Mouse (Mus musculus) neutrophil, adult 5-6 weeks (primary cell): ENCODE data around the gene Hecw2. TPM values are rescaled to one million over a fixed set of nuclear protein-coding genes. Genes with fewer than 3 reads are reported as not detected.
A peak's percentile ranks its signal among the peaks of the same experiment; 100 is the strongest.

Experiments
- ATAC-seq: fragments of 151-379, 151-347 bp; 2 replicates; pipeline ENCODE4 v1.8.0; 2017; ENCODE audit warnings: mild to moderate bottlenecking, moderate TSS enrichment; ENCODE audit not compliant: insufficient number of reproducible peaks, poor library complexity, low FRiP score, severe bottlenecking; ENCODE audit errors: extremely low read depth
- total RNA-seq: library from RNA; stranded (forward); fragments of 200-1000 nt; gene quantifications from 2 replicates; pipeline ENCODE4 v1.2.3, GENCODE M21; 2017

Gene Hecw2
- total RNA-seq, 1 experiment from 2014 or later: 2.2 TPM

DNA sequence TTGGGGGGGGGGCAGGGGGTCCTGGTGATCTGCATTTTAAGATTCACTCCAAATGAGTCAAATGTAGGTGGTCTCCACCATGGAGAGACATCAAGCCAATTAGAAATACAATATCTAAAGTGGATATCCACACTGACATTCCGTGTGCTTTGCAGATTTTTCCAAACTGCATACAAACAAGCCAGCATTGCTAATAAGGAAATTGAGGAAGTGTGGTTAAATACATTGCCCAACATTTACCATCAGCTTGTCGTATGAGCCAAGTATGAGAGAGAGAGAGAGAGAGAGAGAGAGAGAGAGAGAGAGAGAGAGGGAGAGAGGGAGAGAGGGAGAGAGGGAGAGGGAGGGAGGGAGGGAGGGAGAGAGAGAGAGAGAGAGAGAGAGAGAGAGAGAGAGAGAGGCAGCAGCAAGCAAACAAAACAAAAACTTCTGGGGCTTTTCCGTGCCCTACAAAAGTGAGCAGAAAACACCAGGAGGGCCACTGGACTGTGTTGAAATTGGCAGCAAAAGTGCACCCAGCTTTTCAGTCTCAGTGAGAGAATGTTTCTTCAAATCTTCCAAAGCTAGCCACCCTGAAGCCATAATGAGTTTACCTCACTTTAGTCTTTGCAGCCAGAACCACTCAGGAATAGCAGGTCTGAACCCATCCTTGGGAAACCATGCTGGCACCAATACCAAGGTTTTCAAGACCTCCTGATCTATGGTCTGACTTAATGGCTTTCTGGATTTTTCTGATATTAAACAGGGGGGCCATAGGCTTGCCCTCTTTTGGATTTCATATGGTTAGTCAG lies 376.7 kb downstream of the Hecw2 start:
- peak; percentile 61; the same call in 1 of the 2 replicates for ATAC-seq

DNA sequence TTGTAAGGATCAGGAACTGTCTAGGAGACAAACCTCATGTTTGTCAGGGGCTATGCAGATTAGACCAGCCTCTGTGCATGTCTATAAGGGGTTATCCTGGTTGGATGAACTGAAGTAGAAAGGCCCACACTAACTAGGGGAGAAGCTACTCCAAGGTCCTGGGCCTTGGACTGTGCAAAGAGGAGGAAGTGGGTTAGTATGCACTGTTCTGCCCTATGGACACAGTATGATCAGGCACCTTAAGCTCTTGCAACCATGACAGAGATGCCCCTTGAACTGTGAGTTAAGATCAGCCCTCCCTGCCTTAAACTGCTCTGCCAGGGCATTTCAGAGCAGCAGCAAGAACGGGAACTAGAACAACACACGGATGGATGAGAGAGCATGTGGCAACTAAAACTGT lies 378.6 kb downstream of the Hecw2 start:
- ATAC-seq: peak; percentile 56; the same call in 1 of the 2 replicates

DNA sequence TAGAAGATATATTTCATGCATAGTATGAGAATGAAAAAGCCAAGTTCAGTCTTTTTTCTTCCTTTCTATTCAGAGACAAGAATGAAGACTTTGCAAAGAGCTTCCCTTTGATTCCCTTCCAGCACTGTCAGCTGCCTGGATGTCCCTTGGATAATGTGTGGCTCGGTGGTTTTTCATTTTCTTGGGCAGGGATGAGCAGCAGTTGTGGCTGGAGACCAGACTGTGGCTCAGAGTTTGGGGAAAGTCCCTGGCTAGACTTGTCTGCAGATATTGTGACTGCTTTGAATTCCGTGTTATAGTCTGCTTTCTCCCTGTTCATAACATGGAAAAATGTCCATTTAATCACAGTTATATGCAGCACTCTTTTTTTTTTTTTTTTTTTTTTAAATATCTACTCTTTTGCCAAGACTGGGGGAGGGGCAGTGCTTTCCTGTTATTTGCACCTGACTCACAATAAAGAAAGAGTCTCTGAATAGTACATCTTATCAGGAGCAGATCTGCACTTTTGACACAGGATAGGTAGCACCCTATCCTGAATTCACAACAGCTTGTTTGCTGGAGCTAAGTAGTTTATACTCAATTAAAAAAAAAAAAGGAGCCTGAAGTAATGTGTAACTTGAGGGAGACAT lies 380.8 kb downstream of the Hecw2 start:
- ATAC-seq: no peak

DNA sequence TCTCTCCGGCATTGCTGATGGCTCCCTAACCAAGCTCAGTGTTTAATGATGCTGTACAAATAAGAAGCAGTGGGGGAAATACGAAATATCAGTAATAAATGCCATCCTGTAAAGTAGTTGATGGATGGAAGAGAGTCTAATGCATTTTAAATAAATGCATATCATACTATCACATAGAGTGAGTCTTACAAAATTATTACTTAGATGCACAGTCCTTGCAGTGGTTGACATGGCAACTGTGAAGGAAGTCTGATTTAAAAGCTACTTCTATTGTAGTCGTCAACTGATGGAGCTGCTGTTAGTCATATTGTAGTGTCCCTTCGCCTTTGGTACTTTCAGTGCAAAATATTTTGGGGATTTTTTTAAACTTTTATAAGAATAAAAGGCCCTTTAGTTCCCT lies 383.0 kb downstream of the Hecw2 start:
- no peak for ATAC-seq

DNA sequence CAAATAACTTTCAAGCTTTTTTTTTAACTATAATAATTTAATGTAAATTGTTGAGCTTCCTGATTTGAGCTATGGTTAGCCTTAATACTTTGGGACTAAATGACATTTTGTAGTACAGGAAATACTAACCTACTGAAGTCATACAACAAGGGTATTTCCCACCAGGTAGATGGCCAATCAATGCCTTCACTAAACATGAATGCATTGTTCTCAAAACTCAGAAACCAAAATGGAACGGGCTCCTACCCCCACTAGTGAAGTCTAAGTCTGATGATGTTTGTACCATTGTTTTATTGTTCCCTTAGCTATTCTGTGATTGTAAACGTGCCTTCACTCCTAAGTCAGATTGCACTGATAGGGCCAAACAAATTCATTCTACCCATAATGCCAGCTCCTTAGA lies 386.7 kb downstream of the Hecw2 start:
- ATAC-seq: no peak

DNA sequence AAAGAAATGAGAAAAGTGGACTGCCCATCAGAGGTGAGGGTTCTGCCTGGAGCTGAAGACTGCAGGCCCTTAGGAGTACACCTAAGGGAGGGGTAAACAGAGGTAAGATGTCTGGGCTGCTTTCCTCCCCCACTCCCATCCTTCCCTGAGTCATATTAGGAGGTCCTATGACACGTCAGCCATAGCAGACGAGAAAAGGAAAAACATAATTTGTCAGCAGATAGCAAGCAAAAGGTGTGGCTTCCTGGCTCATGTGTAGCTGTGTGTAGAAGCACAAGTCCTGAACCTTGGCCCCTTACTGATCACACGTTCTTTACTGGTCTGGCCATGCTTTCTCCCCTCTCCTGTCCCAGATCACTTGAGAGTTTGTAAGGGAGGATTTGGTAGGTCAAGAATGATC lies 397.2 kb downstream of the Hecw2 start:
- 0 out of 2 replicates have a peak, but pooled peaks have one; percentile 16 for ATAC-seq

DNA sequence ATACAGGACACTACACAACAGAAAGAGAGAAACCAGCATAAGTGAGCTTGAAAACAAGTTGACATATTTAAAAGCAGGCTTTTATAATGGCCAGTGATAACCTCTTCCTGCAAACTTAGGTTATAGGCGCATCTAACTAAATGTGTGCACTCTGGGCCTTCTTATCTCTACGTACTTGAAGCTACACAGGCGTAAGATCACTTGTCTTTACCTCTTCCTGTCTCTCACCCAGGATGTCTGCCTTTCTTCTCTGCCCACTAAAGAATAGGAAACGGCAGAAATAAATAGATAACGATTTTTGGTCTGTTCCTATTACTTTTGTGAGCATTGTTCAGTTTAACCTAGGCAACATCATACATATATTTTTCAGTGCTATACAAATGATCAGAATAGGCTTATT lies 397.9 kb downstream of the Hecw2 start:
- ATAC-seq: no peak

DNA sequence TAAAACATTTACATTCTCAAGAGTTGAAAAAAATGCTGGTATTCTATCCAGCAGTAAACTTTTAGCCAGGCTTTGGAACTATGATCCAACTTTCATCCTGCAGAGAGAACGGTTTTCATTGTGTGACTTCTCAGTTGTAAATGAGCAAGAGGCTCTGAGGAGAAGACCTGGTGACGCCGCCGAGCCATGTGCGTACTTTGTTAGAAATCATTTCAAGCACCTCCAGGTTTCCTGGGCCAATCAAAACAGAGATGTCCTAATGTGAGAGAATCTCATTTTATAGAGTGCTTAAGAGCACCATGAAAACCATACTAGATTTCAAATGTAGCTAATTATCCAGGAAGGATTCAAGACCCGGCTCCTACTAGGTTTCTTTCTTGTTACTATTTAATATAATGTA lies 398.7 kb downstream of the Hecw2 start:
- ATAC-seq: no peak

DNA sequence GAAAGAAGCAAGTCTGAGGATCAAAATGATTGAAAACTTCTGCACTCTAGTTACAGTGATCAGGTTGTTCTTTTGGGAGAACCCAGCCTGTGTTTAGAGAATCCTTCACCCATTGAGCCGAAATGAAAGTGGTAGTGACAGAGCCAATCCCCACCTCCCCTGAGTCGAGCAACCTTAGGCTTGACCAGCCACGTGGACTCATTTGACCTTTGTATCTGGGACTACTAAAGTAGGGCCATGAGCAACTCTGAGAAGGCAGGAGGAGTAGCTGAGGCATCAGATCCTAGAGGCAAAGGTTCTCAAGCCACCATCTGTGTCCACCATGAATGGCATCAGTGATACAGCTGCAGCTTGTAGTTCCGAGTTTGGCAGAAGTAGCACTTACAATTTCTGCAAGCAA lies 399.4 kb downstream of the Hecw2 start:
- no peak for ATAC-seq

DNA sequence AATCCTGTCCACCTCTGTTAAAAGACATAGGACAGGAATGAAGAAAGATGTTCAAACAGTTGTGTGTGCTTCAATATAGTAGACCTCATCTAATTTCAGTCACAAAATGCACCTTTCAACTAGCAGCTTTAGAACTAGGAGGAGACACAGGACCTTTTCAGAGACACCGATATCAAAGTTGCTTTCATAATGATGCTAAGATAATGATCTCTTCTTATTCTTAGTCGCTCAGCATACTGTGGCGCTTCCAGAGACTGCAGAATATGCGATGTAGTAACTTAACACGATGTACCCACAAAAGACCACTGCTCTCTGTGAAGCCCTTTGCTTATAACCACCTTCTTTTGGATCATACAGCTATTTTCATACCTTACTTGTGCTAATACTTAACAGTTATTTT lies 399.9 kb downstream of the Hecw2 start:
- ATAC-seq: no peak

DNA sequence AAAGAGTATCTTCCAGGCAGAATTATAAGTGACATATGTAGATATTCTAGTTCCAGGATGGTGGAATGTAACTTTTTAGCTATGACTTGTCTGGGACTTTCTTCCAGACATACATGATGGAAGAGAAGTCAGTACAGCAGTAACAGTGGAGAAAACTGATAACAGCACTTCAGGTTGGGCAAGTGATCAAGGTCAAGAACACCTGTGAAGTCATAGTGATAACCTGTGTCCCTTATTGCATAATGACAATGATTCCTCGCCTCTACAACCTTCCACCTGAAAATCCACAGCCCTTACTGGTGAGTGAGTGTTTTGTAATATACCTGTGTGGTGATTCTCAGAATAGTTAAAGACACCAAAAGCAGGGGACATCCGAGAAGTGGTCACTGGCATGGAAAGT lies 400.7 kb downstream of the Hecw2 start:
- ATAC-seq: no peak

DNA sequence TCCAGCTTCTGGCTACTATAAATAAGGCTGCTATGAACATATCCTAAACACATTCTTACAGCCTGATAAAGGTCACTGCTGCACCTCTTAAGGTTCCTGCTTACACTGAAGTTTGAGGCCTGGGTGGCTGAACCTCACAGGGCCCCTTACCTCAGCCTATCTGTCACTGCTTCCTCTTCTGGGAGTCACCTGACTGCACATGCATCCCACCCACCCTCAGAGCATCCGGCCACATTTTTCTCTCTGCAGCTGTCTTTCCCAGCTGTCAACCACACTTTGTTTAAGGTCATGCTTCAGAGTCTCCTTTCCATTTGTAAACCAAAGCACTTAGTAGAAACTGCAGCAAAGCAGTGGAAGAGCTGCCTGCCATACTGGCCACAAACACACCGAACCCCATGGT lies 403.6 kb downstream of the Hecw2 start:
- peak; percentile 97 for ATAC-seq

DNA sequence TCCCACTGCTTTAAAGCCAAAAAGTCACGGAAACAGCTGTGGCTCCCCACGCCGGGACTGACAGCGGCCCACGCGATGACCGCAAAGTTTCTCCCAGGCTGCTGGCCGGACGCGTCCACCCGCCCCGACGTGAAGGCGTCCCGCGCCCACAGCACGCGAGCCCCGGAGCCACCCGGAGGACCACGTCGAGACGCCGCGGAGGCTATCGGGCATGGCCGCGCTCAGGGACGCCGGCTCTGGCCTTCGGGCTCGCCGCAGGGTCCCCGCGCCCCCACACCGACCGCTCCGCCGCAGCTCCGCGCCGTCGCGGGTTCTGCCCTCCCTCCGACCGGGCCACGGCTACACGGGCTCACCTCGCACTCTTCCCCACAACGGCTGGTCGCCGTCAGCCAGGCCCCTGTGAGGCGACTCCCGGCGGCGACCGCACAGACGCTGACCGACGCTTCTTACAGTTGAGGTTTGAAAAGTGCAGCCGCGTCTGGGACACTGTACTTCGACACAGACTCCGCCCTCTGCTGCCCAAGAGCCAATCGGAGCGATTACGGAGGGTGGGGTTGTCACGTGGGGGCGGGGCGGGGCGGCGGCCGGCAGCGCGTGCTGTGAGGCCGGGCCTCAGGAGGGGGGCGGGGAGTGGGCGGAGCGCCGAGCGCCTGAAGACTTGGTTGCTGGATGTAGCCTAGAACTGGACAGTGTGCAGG lies 410.1 kb downstream of the Hecw2 start, which contains the start of gene Stk17b:
Stk17b (minus strand) TSS at position 504 of the 698 bp plus-strand sequence.
- ATAC-seq: peak; percentile 89

DNA sequence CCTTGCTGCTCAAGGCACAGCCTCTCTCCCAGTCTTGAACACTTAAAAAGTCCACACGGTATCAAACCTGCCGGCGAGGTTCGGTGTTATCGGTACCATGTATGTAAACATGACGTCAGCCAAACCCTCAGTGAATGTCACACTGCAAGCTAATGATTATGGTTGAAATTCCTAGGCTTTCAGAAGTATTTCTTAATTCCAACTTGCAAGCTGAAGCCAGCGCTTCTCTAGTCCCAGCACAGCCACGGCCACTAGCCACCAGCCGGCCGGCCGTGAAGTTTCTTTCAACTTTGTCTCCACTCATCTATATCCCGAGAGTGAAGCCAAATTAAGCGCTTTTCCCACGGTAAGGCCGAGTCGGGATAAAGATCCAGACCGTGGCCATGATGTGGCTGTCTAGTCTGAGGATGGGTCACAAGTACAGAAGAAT lies 410.7 kb downstream of the Hecw2 start:
- peak; percentile 42; the same call in 1 of the 2 replicates for ATAC-seq

DNA sequence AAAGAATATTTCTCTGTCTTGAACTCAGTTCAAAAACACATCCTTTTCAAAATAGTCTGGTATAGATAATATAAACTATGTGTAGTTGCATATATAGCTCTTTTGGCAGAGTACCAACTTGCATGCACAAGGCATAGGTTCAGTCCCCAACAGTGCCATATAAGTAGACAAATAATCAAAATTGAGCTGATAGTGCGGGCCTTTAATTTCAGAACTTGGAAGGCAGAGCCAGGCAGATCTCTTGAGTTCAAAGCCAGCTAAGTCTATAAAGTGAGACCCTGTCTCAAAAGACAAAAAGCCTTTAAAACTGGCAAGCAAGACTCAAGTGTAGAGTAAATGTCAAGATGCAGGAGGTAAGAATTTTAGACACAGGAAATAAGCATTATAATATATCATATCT lies 412.0 kb downstream of the Hecw2 start:
- ATAC-seq: no peak

DNA sequence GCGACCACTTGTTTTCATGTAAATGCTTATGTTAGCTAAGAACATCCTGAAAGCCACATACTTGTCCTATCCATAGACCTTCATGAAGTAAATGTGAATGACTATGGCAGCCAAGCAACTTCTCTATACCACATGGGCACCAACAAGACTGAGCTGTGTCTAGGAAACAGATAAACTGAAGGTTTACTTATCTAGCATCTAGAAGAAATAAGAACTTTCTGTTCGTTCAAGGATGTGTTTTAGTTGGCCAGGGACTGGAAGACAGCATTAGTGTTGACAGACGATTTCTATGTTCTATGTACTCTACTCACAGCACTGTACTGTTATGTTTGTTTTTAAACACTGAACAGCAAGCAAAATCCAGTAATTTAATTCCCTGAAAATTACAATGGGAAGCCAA lies 412.9 kb downstream of the Hecw2 start:
- no peak for ATAC-seq

DNA sequence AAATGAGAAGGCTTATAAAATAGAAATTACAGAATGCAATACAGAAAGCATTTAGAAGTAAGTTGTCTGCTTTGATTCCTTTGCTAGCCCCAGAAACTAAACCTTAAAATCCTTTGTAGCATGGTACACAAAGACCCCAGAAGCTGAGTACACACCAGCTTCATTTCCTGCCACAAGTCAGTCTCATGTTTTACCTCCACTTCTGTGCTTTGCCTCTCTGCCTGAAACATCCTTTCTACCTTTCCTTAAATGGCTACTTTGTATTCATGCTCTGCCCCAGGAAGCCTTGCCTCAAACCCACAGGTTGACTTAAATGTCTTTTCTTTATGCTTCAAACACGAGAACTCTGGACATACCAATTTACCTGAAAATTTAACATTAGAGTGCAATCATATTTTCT lies 413.7 kb downstream of the Hecw2 start:
- no peak for ATAC-seq

DNA sequence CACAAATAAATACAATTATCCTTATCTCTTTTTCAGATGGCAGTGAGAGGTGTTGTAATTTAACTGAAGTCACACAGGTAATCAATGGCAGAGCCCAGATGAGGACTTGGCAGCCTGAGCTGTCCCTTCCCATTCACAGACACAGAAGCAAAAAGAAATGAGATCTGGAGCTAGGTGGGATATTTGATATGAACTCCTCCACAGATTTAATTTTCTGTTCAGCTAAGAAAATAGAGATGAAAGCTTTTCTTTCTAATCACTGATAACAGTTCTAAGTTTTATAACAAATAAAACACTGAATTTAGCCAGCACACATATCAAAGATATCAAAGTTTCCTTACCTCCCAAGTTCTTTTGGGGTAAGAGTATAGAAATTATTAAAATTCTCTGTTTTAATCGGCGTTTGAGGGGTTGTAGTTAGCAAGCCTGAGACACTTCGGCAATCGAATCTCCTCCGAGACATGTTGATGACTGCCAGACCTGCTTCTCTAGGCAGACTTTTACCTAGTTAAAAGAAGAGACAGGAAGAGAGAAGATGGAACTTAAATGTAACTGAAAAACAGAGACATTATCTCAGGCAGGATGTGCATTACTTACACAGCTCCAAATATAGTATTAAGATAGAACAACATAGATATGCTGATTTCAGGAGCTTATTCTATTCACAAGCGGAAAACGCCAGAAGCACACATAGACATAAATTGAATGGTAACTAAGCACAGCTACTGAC lies 418.6 kb downstream of the Hecw2 start:
- ATAC-seq: no peak

DNA sequence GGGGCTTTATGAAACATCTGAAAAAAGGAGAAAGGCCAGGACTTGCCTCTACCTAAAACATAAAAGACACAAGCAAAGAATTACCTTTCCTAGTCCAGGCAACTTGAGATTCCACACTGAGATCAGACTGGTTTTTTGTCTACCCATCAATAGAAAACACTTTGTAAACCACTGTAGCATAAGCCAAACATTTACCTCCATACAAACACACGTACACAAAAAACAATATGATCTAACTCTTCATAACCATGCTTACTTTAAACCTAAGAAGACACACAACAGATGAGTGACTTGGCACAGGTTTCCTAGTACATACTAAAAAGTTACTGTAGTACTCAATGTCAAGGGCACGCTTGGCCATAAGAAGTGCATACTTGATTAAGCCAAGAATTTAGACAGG lies 419.4 kb downstream of the Hecw2 start:
- ATAC-seq: no peak
